Mouse (Mus musculus): ENCODE results near the gene Frk.

- TF ChIP-seq POLR2A (IDR thresholded peaks at IDR 0.05; ENCODE audit: borderline replicate concordance, low read depth, low read length) = no peak
- no peak for TF ChIP-seq CTCF (IDR thresholded peaks at IDR 0.05; ENCODE audit: low read depth, low read length)
These were observed 135.3 kb downstream of the Frk start for GRCm38 (mm10) chr10:34618490-34618889.

Data from bone marrow macrophage, adult 2 months (primary cell).